Comparison of ENCODE assay signal across 8 mouse cellular contexts in genomic region chr4:22498102-22498957, GRCm38 (mm10). TPM values are rescaled to one million over a fixed set of nuclear protein-coding genes. Genes with fewer than 3 reads are reported as not detected.
DNase-seq lines count a peak whose midpoint lies in the region; ATAC-seq and TF ChIP-seq lines count a peak whose summit lies in the region.

No protein-coding gene starts in this region.

- peaks cover 26% of the 10 kb centered on the region for H3K4me1 ChIP-seq in heart, embryonic 12.5 days (replicated peaks)
- H3K4me1 ChIP-seq in E14TG2a.4 (replicated peaks; ENCODE audit: low read depth, low read length): peaks cover 41% of the 10 kb centered on the region
- peaks cover 63% of the 10 kb centered on the region for H3K4me1 ChIP-seq in forebrain, embryonic 10.5 days
- H3K4me1 ChIP-seq in limb, embryonic 10.5 days: peaks cover 25% of the 10 kb centered on the region
- peaks cover 36% of the 10 kb centered on the region for H3K4me1 ChIP-seq in neural tube, embryonic 15.5 days

- DNase-seq in heart, postnatal 10 days: no peak
- DNase-seq in forebrain, embryonic 10.5 days (ENCODE audit: extremely low spot score, low spot score): peak; percentile 69
- peak; percentile 61 for DNase-seq in limb, embryonic 10.5 days (ENCODE audit: low spot score)
- DNase-seq in adipocyte (ENCODE audit: low spot score): no peak
- DNase-seq in thymus, adult 18-20 months: no peak

- no peaks in the 10 kb centered on the region for H3K36me3 ChIP-seq in heart, embryonic 12.5 days
- no peaks in the 10 kb centered on the region for H3K36me3 ChIP-seq in E14TG2a.4 (ENCODE audit: insufficient read depth, low read length)
- no peaks in the 10 kb centered on the region for H3K36me3 ChIP-seq in forebrain, embryonic 10.5 days (replicated peaks)
- H3K36me3 ChIP-seq in limb, embryonic 10.5 days: no peaks in the 10 kb centered on the region
- no peaks in the 10 kb centered on the region for H3K36me3 ChIP-seq in neural tube, embryonic 15.5 days

- H3K27me3 ChIP-seq in heart, embryonic 12.5 days (replicated peaks): peaks cover 72% of the 10 kb centered on the region
- H3K27me3 ChIP-seq in E14TG2a.4 (ENCODE audit: insufficient read depth, low read length): peaks cover 76% of the 10 kb centered on the region
- H3K27me3 ChIP-seq in forebrain, embryonic 10.5 days (ENCODE audit: poor library complexity, severe bottlenecking): peaks cover 82% of the 10 kb centered on the region
- peaks cover 84% of the 10 kb centered on the region for H3K27me3 ChIP-seq in limb, embryonic 10.5 days (ENCODE audit: low read depth, poor library complexity, severe bottlenecking)
- H3K27me3 ChIP-seq in neural tube, embryonic 15.5 days (replicated peaks): peaks cover 23% of the 10 kb centered on the region

- peak overlapping the region; percentile 44 for H3K4me3 ChIP-seq in heart, embryonic 12.5 days
- H3K4me3 ChIP-seq in E14TG2a.4 (replicated peaks; ENCODE audit: low read length): peak overlapping the region; percentile 70
- H3K4me3 ChIP-seq in forebrain, embryonic 10.5 days: peak overlapping the region; percentile 58
- peak overlapping the region; percentile 45 for H3K4me3 ChIP-seq in limb, embryonic 10.5 days
- H3K4me3 ChIP-seq in neural tube, embryonic 15.5 days (replicated peaks): peak overlapping the region; percentile 48

- WGBS in heart, embryonic 12.5 days: under 1% methylated on average over 45 of the region's 45 CpGs
- under 1% methylated on average over 45 of the region's 45 CpGs for WGBS in forebrain, embryonic 10.5 days
- WGBS in limb, embryonic 10.5 days: under 1% methylated on average over 45 of the region's 45 CpGs
- under 1% methylated on average over 45 of the region's 45 CpGs for WGBS in neural tube, embryonic 15.5 days

- H3K9me3 ChIP-seq in heart, embryonic 12.5 days (replicated peaks): no peaks in the 10 kb centered on the region
- no peaks in the 10 kb centered on the region for H3K9me3 ChIP-seq in E14TG2a.4 (ENCODE audit: low read length)
- H3K9me3 ChIP-seq in forebrain, embryonic 10.5 days: no peaks in the 10 kb centered on the region
- no peaks in the 10 kb centered on the region for H3K9me3 ChIP-seq in limb, embryonic 10.5 days (replicated peaks)
- no peaks in the 10 kb centered on the region for H3K9me3 ChIP-seq in neural tube, embryonic 15.5 days (replicated peaks)

- H3K4me2 ChIP-seq in heart, embryonic 12.5 days: peak overlapping the region; percentile 80
- peak overlapping the region; percentile 87 for H3K4me2 ChIP-seq in neural tube, embryonic 15.5 days

- 0 out of 2 replicates have a peak overlapping the region, but pooled peaks have one; percentile 4 for H3K9ac ChIP-seq in heart, embryonic 12.5 days
- H3K9ac ChIP-seq in neural tube, embryonic 15.5 days (replicated peaks): peak overlapping the region; percentile 50

- H3K27ac ChIP-seq in heart, embryonic 12.5 days (ENCODE audit: poor library complexity, severe bottlenecking): no peak overlapping the region
- H3K27ac ChIP-seq in forebrain, embryonic 10.5 days: peak overlapping the region; percentile 98
- no peak overlapping the region for H3K27ac ChIP-seq in limb, embryonic 10.5 days
- peak overlapping the region; percentile 82 for H3K27ac ChIP-seq in neural tube, embryonic 15.5 days (replicated peaks)

- no peak for ATAC-seq in heart, embryonic 12.5 days (ENCODE audit: insufficient number of reproducible peaks, low FRiP score)
- ATAC-seq in neural tube, embryonic 15.5 days (ENCODE audit: low FRiP score): peak; percentile 39

- no peak for TF ChIP-seq CTCF in E14TG2a.4 (conservative IDR thresholded peaks at IDR 0.05; ENCODE audit: low read length)

- intact Hi-C loops in heart, postnatal 10 days (cut with DNase I): loop anchor here (10.0 kb wide), 1 partner anchor 484 kb away; no protein-coding TSS in a partner anchor

RNA-seq across cellular contexts. Expression of gene Pou3f2, which starts 10.2 kb away (rescaled TPM):
- 0.18 TPM in 1 of 2 replicates, not detected in the other for polyA plus RNA-seq in heart, embryonic 12.5 days (2016; fragmentation: Nextera tagmentation; extraction: Ambion mirVana)
- total RNA-seq in heart, postnatal 10 days (2021): not detected
- polyA plus RNA-seq in forebrain, embryonic 10.5 days (2016; fragmentation: Nextera tagmentation; extraction: Ambion mirVana): 13.3 and 14.6 TPM in 2 replicates
- polyA plus RNA-seq in limb, embryonic 10.5 days (2016; fragmentation: Nextera tagmentation; extraction: Ambion mirVana): 0.13 and 0.15 TPM in 2 replicates
- polyA plus RNA-seq in neural tube, embryonic 15.5 days (2015; fragmentation: Nextera tagmentation; extraction: Ambion mirVana): 11.8 and 14.3 TPM in 2 replicates

Comparison
In these comparisons a context has a peak if more than half of its experiments do, and no peak if none do; other contexts are left out.
1. H3K27ac ChIP-seq: peak in forebrain, embryonic 10.5 days (single experiment) and neural tube, embryonic 15.5 days (single experiment); none in heart, embryonic 12.5 days (single experiment) and limb, embryonic 10.5 days (single experiment).
2. DNase-seq: peak in forebrain, embryonic 10.5 days (single experiment) and limb, embryonic 10.5 days (single experiment); none in heart, postnatal 10 days (0 of 2), adipocyte (single experiment) and thymus, adult 18-20 months (0 of 2).
3. RNA of gene Pou3f2, which starts 10.2 kb away (polyA plus RNA-seq): 13.3 to 14.6 TPM in forebrain, embryonic 10.5 days and 11.8 to 14.3 TPM in neural tube, embryonic 15.5 days; 0.18 TPM in heart, embryonic 12.5 days and 0.13 to 0.15 TPM in limb, embryonic 10.5 days; every median in the first group is over 10 times any median in the second.
4. Peak in every context shown above with its lines, with median percentiles within 50 percentile points of each other: H3K4me3 ChIP-seq.